Comparison of ENCODE assay signal across 8 mouse cellular contexts in the genomic region with DNA sequence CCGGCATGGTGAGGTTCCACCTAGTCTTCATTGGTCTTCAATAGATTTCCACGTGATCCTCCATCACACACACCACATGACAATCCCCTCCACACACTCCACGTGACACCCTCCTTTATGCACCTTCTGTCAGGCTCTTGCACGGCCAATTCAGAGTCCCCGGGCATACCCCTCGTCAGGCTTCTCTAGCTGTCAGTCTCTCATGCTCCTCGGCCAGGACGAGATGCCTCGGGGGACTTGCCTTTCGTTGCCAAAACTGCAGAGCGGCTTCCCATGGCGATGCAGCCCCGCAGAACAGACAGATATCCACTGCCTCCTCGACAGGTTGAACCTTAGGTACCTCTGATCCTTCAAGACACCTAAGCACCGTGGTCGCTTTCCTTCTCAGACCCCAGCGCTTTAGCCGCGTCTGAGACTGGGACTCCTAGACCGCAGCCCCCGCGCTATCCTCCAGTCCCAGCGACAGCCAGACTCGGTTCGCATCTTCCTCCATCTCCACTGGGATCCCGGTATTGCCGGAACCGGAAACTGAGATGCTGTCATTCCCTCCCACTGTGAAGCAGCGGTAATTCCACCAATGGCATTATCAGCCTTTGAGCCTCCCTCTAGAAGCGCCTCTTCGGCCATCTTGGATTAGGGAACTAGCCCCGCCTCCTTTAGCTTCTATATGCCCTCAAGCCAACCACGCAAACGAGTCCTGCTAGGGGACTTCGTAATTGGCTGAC. TPM values are rescaled to one million over a fixed set of nuclear protein-coding genes. Genes with fewer than 3 reads are reported as not detected.
DNase-seq lines count a peak whose midpoint lies in the region; ATAC-seq lines count a peak whose summit lies in the region.

Gene Slc25a44, minus strand, starts transcription at position 535 of the 725 bp plus-strand sequence.

- DNase-seq in MEL-GATA-1-ER (ENCODE audit: extremely low read depth, low read depth), result peak; percentile 100
- DNase-seq in cerebellum, adult 8-10 months, result peak; percentile 94
- peak; percentile 97 for DNase-seq in forelimb bud, embryonic 11.5 days (ENCODE audit: low read depth, low spot score)
- DNase-seq in layer of hippocampus, adult 9-10 months (ENCODE audit: low spot score), result peak; percentile 90
- DNase-seq in ovary, postnatal 10 days (ENCODE audit: low spot score), result peak; percentile 65
- peak; percentile 90 to 91 for DNase-seq in thymus, postnatal 10 days (ENCODE audit: low spot score in 2 of 2)

- H3K36me3 ChIP-seq in lung, embryonic 16.5 days (ENCODE audit: control insufficient read depth, insufficient read depth, low read length), result peaks cover 7% of the 10 kb centered on the region

- H3K27me3 ChIP-seq in lung, embryonic 16.5 days (ENCODE audit: control insufficient read depth, insufficient read depth, low read depth, low read length), result no peaks in the 10 kb centered on the region

- H3K9ac ChIP-seq in lung, embryonic 16.5 days (ENCODE audit: low read length), result peak within 1 kb of the TSS; percentile 78

- peak within 1 kb of the TSS; percentile 94 for H3K4me3 ChIP-seq in lung, embryonic 16.5 days (ENCODE audit: low read length)

- H3K4me2 ChIP-seq in lung, embryonic 16.5 days (ENCODE audit: low read depth, low read length), result peak within 1 kb of the TSS; percentile 86

- peak within 1 kb of the TSS; percentile 49; the same call in 1 of the 2 replicates for H3K27ac ChIP-seq in lung, embryonic 16.5 days (ENCODE audit: low read length)

- no peaks in the 10 kb centered on the region for H3K9me3 ChIP-seq in lung, embryonic 16.5 days (ENCODE audit: control insufficient read depth, low read length)

- peaks cover 21% of the 10 kb centered on the region for H3K4me1 ChIP-seq in lung, embryonic 16.5 days (replicated peaks; ENCODE audit: control insufficient read depth, insufficient read depth, low read length)

- peak; percentile 97 to 98 for ATAC-seq in hematopoietic stem cell, adult 5-6 weeks (replicated peaks in 1 of 2; ENCODE audit: insufficient read depth in 1 of 2, low FRiP score in 2 of 2, low TSS enrichment in 1 of 2, low read depth in 1 of 2, poor library complexity in 2 of 2, severe bottlenecking in 2 of 2)
- ATAC-seq in lung, embryonic 16.5 days (ENCODE audit: low read depth), result peak; percentile 99

- WGBS in lung, embryonic 16.5 days, result under 1% methylated on average over 35 of the region's 35 CpGs

RNA-seq across cellular contexts. Expression of gene Slc25a44, which starts in this region (rescaled TPM):
- total RNA-seq in hematopoietic stem cell, adult 5-6 weeks (2017), result 11.5 and 15.6 TPM in 2 replicates
- 15.2 and 16.0 TPM in 2 replicates for polyA plus RNA-seq in lung, embryonic 16.5 days (2015; fragmentation: Nextera tagmentation; extraction: Ambion mirVana)

Comparison
In these comparisons a context has a peak if more than half of its experiments do, and no peak if none do; other contexts are left out.
1. Peak in every context shown above with its lines: DNase-seq, ATAC-seq, H3K4me3 ChIP-seq and H3K27ac ChIP-seq.